Mouse (Mus musculus): ENCODE data around the gene Map3k13.
A peak's percentile ranks its signal among the peaks of the same experiment; 100 is the strongest.

DNA sequence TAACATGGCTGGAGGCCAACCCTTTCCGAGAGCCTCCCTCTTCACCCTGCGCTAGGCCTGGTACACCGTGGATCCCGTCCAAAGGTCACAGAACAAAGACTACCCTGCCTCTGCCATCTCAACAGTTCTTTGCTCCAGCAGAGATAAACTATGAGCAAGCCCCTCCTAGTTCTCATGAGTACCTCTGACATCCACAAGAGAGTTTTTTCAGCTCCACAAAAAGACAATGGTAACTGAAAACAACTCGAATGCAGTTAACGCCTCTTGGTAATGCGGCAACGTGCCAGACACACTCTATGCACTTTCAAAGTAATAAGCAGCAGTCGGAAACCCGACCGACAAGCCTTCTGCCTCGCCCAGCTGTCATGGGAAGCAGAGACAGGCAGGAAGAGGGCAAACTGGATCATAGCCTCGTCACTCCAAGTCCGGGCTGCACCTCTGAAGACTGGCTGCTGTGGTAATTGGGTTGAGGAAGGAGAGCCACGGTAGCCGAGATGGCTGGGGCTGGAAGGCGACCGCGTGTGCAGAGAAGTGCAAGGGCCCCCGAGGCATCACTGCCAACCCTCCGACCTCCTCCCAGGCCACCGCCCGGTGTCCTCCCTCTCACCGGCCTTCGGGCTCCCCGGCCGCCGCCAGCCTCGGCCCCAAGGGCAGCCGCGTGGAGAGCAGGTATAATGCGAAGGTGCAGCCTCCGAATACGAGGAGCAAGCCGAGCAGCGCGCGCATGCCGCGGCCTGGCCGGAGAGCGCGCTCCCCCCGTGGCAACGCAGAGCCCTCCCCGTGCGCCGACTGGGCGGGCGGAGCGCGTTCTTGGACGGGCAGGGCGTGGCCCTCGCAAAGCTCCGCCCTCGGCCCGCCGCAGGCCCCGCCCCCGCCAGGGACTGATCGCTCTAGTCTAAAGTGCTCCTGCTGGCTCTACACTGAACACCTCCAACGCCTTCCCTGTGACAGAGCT is 152.9 kb downstream of the Map3k13 start, which contains the start of gene Tmem41a:
- TF ChIP-seq POLR2A (IDR thresholded peaks at IDR 0.05; ENCODE audit: insufficient read depth, low read depth, low read length) (peak; percentile 64; the same call in 1 of the 2 replicates), CTCF (IDR thresholded peaks at IDR 0.05) (peak; percentile 26; the same call in 1 of the 2 replicates)
